Mouse (Mus musculus): ENCODE results near the gene Fundc2. TPM values are rescaled to one million over a fixed set of nuclear protein-coding genes. Genes with fewer than 3 reads are reported as not detected.
A peak's percentile ranks its signal among the peaks of the same experiment; 100 is the strongest.

The Fundc2 gene
- total RNA-seq (2021): 100 to 1,000 TPM; 169 to 170 TPM

DNA sequence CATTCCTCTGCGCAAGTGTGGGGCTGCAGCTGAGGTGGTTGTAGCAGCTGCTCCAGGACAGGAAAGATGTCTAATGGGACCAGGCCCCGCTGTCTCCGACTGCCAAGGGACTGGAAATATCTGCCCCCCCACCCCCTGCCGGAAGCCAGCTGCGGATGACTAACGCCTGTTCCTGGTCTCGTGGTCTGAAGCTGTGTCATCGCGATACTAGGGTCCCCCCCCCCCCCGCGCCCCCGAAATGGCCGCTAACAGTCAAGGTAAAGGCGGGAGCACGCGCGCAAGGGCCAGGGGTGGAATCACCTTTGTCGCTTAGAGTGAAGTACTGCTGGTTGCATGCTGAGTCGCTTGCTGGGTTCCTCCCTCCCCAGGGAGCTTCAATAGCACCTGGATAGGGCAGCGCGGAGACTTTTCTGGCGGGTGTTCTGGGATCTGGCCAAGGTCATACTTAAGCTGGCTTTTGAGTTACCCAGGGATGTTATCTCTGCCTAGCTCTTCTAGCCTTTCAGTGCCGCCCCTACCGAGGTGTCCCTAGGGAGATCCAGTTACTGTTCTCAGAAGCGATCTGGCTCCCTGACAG is at the start of gene Fundc2, which contains the start of gene F8:
Gene Fundc2 (plus strand): TSS at position 205 of the 577 bp plus-strand sequence.
Gene F8 (minus strand): TSS at position 421 of the 577 bp plus-strand sequence.
- peak; percentile 57 to 70 for DNase-seq
- intact Hi-C loops (cut with DNase I): loop anchor here (5.0 kb wide), 1 partner anchor 35 kb away; the partner anchor contains the start of genes Brcc3, Cmc4 and Mtcp1

GRCm38 (mm10) chrX:75370197-75370596 is 12.0 kb upstream of the Fundc2 start:
- intact Hi-C loops (cut with DNase I): no loop called here
- no peak for DNase-seq

GRCm38 (mm10) chrX:75372666-75373425 is 9.4 kb upstream of the Fundc2 start:
- DNase-seq: peak in 1 of 2 experiments; percentile 2
- intact Hi-C loops (cut with DNase I): no loop called here

DNA sequence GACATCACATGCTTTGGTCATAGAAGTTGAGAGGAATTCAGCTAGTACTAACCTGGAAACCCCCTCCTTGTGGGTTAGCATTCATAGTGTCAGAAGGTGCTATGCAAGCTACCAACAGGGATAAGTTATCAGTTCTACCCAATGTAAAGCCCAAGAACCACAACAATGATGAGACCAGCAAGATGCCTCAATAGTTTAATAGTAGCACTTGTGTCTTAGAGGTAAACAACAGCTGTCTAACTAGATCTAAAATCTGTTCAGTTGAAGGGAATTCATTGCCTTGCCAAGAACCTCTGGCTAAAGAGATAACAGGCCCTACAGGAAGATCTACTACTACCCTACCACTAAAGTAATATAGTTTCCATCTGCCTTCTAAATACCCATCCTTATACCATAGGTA is 5.4 kb upstream of the Fundc2 start:
- no peak for DNase-seq
- intact Hi-C loops (cut with DNase I): no loop called here

GRCm38 (mm10) chrX:75381176-75381575 is 1.0 kb upstream of the Fundc2 start:
- intact Hi-C loops (cut with DNase I): loop anchor here (5.0 kb wide), 1 partner anchor 36 kb away; the partner anchor contains the start of genes Brcc3, Cmc4 and Mtcp1
- no peak for DNase-seq

GRCm38 (mm10) chrX:75381699-75382098 is 500 bp upstream of the Fundc2 start:
- intact Hi-C loops (cut with DNase I): loop anchor here (5.0 kb wide), 1 partner anchor 36 kb away; the partner anchor contains the start of genes Brcc3, Cmc4 and Mtcp1
- DNase-seq: no peak

- no peak for DNase-seq
- intact Hi-C loops (cut with DNase I): loop anchor here (10.0 kb wide), 1 partner anchor 285 kb away; no protein-coding TSS in a partner anchor
These were observed 17.3 kb downstream of the Fundc2 start for GRCm38 (mm10) chrX:75399471-75399870.

DNA sequence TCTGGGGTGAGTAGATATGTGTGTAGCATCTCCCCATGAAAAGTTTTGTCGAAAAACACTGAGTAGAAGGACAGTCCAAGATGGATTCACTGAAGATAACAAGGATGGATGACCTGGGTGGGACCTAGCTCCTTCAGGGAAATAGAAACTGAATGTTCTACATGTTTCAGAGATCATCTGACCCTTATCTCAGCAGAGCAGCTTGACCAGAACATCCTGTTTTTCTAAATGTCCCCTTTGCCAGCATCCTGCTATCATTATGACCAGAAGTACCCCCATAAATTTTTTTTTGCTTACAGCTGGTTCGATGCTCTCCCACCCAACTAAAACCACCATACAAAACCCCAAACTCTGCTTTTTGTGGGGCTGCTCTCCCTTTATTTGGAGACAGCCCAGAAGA is 20.5 kb downstream of the Fundc2 start:
- intact Hi-C loops (cut with DNase I): no loop called here
- DNase-seq: no peak

DNA sequence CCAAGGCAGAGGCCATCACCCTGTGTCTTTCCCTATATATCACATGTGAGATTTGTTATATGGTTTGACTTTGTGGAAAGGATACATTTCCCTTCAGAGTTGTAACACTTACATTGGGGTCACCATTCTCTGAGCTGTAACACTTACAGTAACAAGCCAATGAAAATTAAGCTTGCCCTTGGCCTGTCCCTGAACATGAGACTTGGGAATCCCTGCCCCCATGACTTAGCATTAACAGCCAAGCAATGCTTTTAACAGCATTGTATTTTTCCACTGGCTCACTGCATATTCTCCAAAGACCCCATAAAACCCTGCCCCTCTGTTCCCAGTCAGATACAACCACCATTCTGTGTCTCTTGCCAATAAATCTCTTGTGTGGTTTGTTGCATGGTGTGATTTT is 21.2 kb downstream of the Fundc2 start:
- DNase-seq: no peak
- intact Hi-C loops (cut with DNase I): no loop called here

- DNase-seq: no peak
- intact Hi-C loops (cut with DNase I): loop anchor here (10.0 kb wide), 1 partner anchor 105 kb away; the partner anchor contains the start of gene Vbp1
These were observed 27.5 kb downstream of the Fundc2 start for GRCm38 (mm10) chrX:75409711-75410110.

- intact Hi-C loops (cut with DNase I): loop anchor here (5.0 to 10.0 kb wide), 2 partner anchors 34 to 99 kb away; partner anchors contain the start of genes F8, Fundc2 and Vbp1
- DNase-seq: peak; percentile 77 to 85
These were observed 34.0 kb downstream of the Fundc2 start, which contains the start of the genes Cmc4, Mtcp1 and Brcc3 for GRCm38 (mm10) chrX:75415936-75416785. Gene Cmc4, minus strand, starts transcription at chrX:75416584. Gene Mtcp1, minus strand, starts transcription at chrX:75416588. Gene Brcc3, plus strand, starts transcription at chrX:75416628.

Other genes starting within 250 kb of the Fundc2 start
- gene Smim9, start 218.6 kb upstream of the Fundc2 start, total RNA-seq (2021): not detected
- gene F8, start 216 bp downstream of the Fundc2 start, total RNA-seq (2021): 1 to 10 TPM; 1.4 to 1.9 TPM
- gene Cmc4, start 34.2 kb downstream of the Fundc2 start, total RNA-seq (2021): 1 to 10 TPM; 9.2 to 9.8 TPM
- 1 to 10 TPM; 2.6 to 4.8 TPM for gene Mtcp1, start 34.2 kb downstream of the Fundc2 start, total RNA-seq (2021)
- gene Brcc3, start 34.2 kb downstream of the Fundc2 start, total RNA-seq (2021): 10 to 100 TPM; 26.9 to 33.7 TPM
- gene Vbp1, start 131.9 kb downstream of the Fundc2 start, total RNA-seq (2021): 10 to 100 TPM; 41.8 to 45.0 TPM
- gene Rab39b, start 195.8 kb downstream of the Fundc2 start, total RNA-seq (2021): under 1 TPM in 1 of 2 experiments, not detected in 1; 0.14 TPM

All from heart, postnatal 36 days (tissue).